Mouse (Mus musculus) heart, postnatal 0 days (tissue): ENCODE results near the gene Cse1l.

Source experiments
- CTCF ChIP-seq: IDR thresholded peaks from 2 replicates; pipeline ENCODE4 v1.5.1; 2016; ENCODE audit warnings: antibody characterized with exemption, control low read depth, low read depth
- EP300 ChIP-seq: IDR thresholded peaks from 2 replicates; pipeline ENCODE4 v1.6.1; 2016; ENCODE audit warnings: antibody characterized with exemption, low read depth

DNA sequence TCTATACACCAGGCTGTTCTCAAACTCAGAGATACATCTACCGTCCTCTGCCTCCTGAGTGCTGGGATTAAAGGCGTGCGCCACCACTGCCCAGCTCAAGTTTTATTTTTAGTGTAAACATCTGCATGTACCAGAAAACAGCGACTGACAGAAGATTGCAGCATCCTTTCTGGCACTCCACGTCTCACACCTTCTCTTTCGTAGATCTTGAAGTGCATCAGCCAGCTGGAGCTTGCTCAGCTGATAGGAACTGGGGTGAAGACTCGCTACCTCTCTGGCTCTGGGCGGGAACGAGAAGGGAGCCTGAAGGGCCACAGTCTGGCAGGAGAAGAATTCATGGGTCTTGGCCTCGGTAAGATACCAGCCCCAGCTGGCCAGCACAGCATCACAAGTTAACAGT lies 40.4 kb upstream of the Cse1l start:
- TF ChIP-seq EP300, result no peak
- TF ChIP-seq CTCF, result no peak
